Mouse (Mus musculus): ENCODE results near the gene Ttbk1. TPM values are rescaled to one million over a fixed set of nuclear protein-coding genes. Genes with fewer than 3 reads are reported as not detected.
"Not testable (repeated sequence)": the region's sequence is repeated elsewhere in the genome, so short reads cannot be mapped to it uniquely, and the experiment has no call there.

Gene Ttbk1
- total and polyA plus RNA-seq, 2 experiments from 2014 or later = 5.6 to 36.5 TPM

DNA sequence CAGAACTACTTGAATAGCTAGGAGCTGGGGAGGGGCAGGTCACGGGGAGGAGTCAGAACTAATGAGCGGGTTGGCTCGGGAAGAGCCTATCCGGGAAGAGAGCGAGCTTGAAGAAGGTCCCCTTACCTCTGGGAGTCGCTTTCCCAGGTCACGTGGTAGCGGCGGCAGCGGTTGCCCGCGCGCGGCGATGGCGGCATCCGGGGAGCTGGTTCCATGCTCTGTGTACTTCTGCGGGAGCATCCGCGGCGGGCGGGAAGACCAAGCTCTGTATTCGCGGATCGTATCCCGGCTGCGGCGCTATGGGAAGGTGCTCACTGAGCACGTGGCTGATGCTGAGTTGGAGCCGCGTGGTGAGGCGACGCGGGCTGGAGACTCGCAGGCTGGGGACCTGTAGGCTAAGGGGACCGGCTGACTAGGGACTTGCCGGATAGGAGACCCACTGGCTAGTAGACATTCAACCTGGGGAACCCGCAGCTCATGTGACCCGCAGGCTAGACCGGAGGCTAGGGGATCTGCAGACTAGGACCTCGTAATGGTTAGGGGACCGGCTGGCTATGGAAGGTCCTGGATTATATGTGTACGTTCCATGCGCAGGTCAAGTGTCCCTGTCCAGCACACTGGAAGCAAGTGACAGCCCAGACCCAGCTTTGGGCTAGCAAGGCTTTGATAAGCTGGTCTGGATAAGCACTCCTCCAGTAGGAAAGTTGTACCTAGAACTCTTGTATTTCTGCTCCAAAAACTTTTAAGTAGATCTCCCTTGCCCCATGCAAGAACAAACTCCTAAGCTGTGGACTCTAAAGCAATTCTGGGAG lies 9.4 kb upstream of the Ttbk1 start, which contains the start of gene Dnph1:
TSS of gene Dnph1 (plus strand) at position 89 of the 812 bp plus-strand sequence.
- DNase-seq (peak; percentile 91), ATAC-seq (peak; percentile 99)
- no peaks in the 10 kb centered on the region; the same call in 1 of the 2 replicates for H3K4me1 ChIP-seq (ENCODE audit: insufficient read depth)
- peak within 1 kb of the TSS; percentile 52 for H3K4me3 ChIP-seq (ENCODE audit: low read depth, low read length)
- H3K36me3 ChIP-seq (ENCODE audit: insufficient read depth) = peaks cover 28% of the 10 kb centered on the region; the same call in 1 of the 2 replicates
- no peaks in the 10 kb centered on the region for H3K9me3 ChIP-seq (ENCODE audit: low read length)
- 2% methylated on average over 44 of the region's 44 CpGs for WGBS
- H3K9ac ChIP-seq = peak within 1 kb of the TSS; percentile 62
- H3K27me3 ChIP-seq (ENCODE audit: insufficient read depth, low read length) = 0 out of 2 replicates have a peak, but pooled peaks cover 3% of the 10 kb centered on the region
- peak within 1 kb of the TSS; percentile 93 for H3K4me2 ChIP-seq (ENCODE audit: low read depth)
- no peak for TF ChIP-seq CTCF (IDR thresholded peaks at IDR 0.05; ENCODE audit: low read depth)
- no peak within 1 kb of the TSS for H3K27ac ChIP-seq (ENCODE audit: low read depth, low read length)

DNA sequence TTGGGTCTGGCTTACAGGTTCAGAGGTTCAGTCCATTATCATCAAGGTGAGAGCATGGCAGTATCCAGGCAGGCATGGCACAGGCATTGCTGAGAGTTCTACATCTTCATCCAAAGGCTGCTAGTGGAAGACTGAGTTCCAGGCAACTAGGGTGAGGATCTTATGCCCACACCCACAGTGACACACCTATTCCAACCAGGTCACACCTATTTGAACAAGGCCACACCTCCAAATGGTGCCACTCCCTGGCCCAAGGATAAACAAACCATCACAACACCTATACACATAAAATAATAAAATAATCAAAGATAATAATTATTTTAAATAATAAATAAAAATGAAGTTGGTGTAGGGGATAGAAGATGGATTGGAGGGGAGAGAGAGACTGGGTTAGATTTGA lies 8.6 kb upstream of the Ttbk1 start:
- not testable (repeated sequence) for H3K9ac ChIP-seq; H3K27me3 ChIP-seq (ENCODE audit: insufficient read depth, low read length); H3K9me3 ChIP-seq (ENCODE audit: low read length); ATAC-seq; H3K4me1 ChIP-seq (ENCODE audit: insufficient read depth); H3K4me3 ChIP-seq (ENCODE audit: low read depth, low read length); H3K27ac ChIP-seq (ENCODE audit: low read depth, low read length); DNase-seq
- Histone ChIP-seq H3K36me3 (ENCODE audit: insufficient read depth) (peaks cover 24% of the 10 kb centered on the region; the same call in 1 of the 2 replicates), H3K4me2 (ENCODE audit: low read depth) (peak overlapping the region; percentile 93; the same call in 1 of the 2 replicates)

- H3K9me3 ChIP-seq (ENCODE audit: low read length) = no peaks in the 10 kb centered on the region
- no peak overlapping the region for H3K4me3 ChIP-seq (ENCODE audit: low read depth, low read length)
- H3K4me1 ChIP-seq (ENCODE audit: insufficient read depth) = no peaks in the 10 kb centered on the region; the same call in 1 of the 2 replicates
- H3K27ac ChIP-seq (ENCODE audit: low read depth, low read length) = no peak overlapping the region
- WGBS = 71% methylated on average over 5 of the region's 5 CpGs
- TF ChIP-seq CTCF (IDR thresholded peaks at IDR 0.05; ENCODE audit: low read depth) = no peak
- no peak for DNase-seq
- peaks cover 19% of the 10 kb centered on the region; the same call in 1 of the 2 replicates for H3K36me3 ChIP-seq (ENCODE audit: insufficient read depth)
- no peak overlapping the region for H3K4me2 ChIP-seq (ENCODE audit: low read depth)
- H3K9ac ChIP-seq = no peak overlapping the region
- no peak for ATAC-seq
- H3K27me3 ChIP-seq (ENCODE audit: insufficient read depth, low read length) = 0 out of 2 replicates have a peak, but pooled peaks cover 3% of the 10 kb centered on the region
These were observed 8.0 kb upstream of the Ttbk1 start for GRCm38 (mm10) chr17:46495486-46495885.

DNA sequence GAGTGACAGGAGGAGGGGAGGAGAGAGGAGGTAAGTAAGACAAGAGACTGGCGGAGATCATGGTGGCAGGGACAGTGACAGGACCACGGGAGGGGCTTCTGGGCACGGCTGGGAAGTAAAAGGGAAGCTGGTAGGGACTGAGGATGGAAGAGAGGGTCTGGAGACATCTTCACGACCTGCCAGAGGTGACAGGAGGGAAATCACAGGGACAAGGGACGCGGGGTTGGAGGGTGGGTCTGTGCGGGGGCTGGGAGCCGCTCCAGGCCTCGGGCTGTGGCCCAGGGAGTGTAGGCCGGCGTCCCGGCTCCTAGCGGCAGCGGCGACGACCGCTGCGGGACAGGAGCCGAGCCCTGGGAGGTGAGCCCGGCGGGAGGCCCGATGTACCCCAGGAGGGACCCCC lies 480 bp downstream of the Ttbk1 start:
- Histone ChIP-seq H3K4me1 (ENCODE audit: insufficient read depth) (peaks cover 20% of the 10 kb centered on the region), H3K9ac (peak overlapping the region; percentile 84), H3K4me2 (ENCODE audit: low read depth) (peak overlapping the region; percentile 79), H3K27ac (ENCODE audit: low read depth, low read length) (peak overlapping the region; percentile 85), H3K36me3 (ENCODE audit: insufficient read depth) (no peaks in the 10 kb centered on the region; the same call in 1 of the 2 replicates), H3K4me3 (ENCODE audit: low read depth, low read length) (peak overlapping the region; percentile 75), H3K27me3 (ENCODE audit: insufficient read depth, low read length) (no peaks in the 10 kb centered on the region), H3K9me3 (ENCODE audit: low read length) (no peaks in the 10 kb centered on the region)
- 4% methylated on average over 13 of the region's 22 CpGs for WGBS
- DNase-seq (peak; percentile 46), ATAC-seq (peak; percentile 56)
- no peak for TF ChIP-seq CTCF (IDR thresholded peaks at IDR 0.05; ENCODE audit: low read depth)

DNA sequence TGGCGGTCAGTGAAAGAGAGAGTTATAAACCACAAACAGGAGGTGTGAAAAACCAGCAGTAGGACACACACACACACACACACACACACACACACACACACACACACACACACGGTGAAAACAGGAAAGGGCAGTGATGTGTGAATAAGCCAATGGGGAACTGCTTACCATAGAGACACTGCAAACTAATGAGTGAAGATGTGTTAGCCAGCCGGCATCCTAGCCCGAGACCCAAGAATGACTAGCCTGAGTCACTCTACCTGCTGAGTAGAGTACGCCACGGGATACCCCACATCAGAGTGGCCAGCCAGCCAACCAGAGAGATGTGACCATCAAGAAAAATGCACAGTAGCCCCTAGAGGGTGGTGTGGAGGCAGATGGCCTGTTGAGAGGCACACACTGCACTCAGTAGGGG lies 3.0 kb downstream of the Ttbk1 start:
- WGBS = 11% methylated on average over 6 of the region's 6 CpGs
- no peak for ATAC-seq
- no peak overlapping the region for H3K27ac ChIP-seq (ENCODE audit: low read depth, low read length)

GRCm38 (mm10) chr17:46484021-46484431 lies 3.4 kb downstream of the Ttbk1 start:
- Histone ChIP-seq H3K9ac (peak overlapping the region; percentile 19), H3K27me3 (ENCODE audit: insufficient read depth, low read length) (no peaks in the 10 kb centered on the region), H3K4me3 (ENCODE audit: low read depth, low read length) (peak overlapping the region; percentile 33), H3K4me1 (ENCODE audit: insufficient read depth) (peaks cover 20% of the 10 kb centered on the region), H3K36me3 (ENCODE audit: insufficient read depth) (peaks cover 19% of the 10 kb centered on the region), H3K9me3 (ENCODE audit: low read length) (no peaks in the 10 kb centered on the region), H3K4me2 (ENCODE audit: low read depth) (peak overlapping the region; percentile 72), H3K27ac (ENCODE audit: low read depth, low read length) (no peak overlapping the region)
- WGBS = 5% methylated on average over 13 of the region's 13 CpGs
- DNase-seq = peak; percentile 21
- ATAC-seq = no peak
- no peak for TF ChIP-seq CTCF (IDR thresholded peaks at IDR 0.05; ENCODE audit: low read depth)

More for the DNA sequence above, 3.0 kb downstream of the Ttbk1 start:
- DNase-seq = no peak
- no peaks in the 10 kb centered on the region for H3K9me3 ChIP-seq (ENCODE audit: low read length)
- peaks cover 20% of the 10 kb centered on the region for H3K4me1 ChIP-seq (ENCODE audit: insufficient read depth)
- peaks cover 16% of the 10 kb centered on the region for H3K36me3 ChIP-seq (ENCODE audit: insufficient read depth)
- peak; percentile 49 for TF ChIP-seq CTCF (IDR thresholded peaks at IDR 0.05; ENCODE audit: low read depth)
- H3K27me3 ChIP-seq (ENCODE audit: insufficient read depth, low read length) = no peaks in the 10 kb centered on the region
- peak overlapping the region; percentile 72 for H3K4me2 ChIP-seq (ENCODE audit: low read depth)
- no peak overlapping the region; the same call in 1 of the 2 replicates for H3K4me3 ChIP-seq (ENCODE audit: low read depth, low read length)
- peak overlapping the region; percentile 33; the same call in 1 of the 2 replicates for H3K9ac ChIP-seq

- H3K27me3 ChIP-seq (ENCODE audit: insufficient read depth, low read length) = no peaks in the 10 kb centered on the region
These were observed 3.9 kb downstream of the Ttbk1 start for GRCm38 (mm10) chr17:46483561-46484001.

More at GRCm38 (mm10) chr17:46483561-46484001, 3.9 kb downstream of the Ttbk1 start:
- Histone ChIP-seq H3K4me2 (ENCODE audit: low read depth) (peak overlapping the region; percentile 72), H3K9ac (peak overlapping the region; percentile 19), H3K4me3 (ENCODE audit: low read depth, low read length) (peak overlapping the region; percentile 33), H3K27ac (ENCODE audit: low read depth, low read length) (no peak overlapping the region), H3K4me1 (ENCODE audit: insufficient read depth) (peaks cover 20% of the 10 kb centered on the region), H3K9me3 (ENCODE audit: low read length) (no peaks in the 10 kb centered on the region), H3K36me3 (ENCODE audit: insufficient read depth) (peaks cover 23% of the 10 kb centered on the region)
- TF ChIP-seq CTCF (IDR thresholded peaks at IDR 0.05; ENCODE audit: low read depth) = no peak
- WGBS = 2% methylated on average over 16 of the region's 16 CpGs
- peak; percentile 63 for DNase-seq
- ATAC-seq = peak; percentile 61

Measured in forebrain, postnatal 0 days (tissue).